In the genomic region with DNA sequence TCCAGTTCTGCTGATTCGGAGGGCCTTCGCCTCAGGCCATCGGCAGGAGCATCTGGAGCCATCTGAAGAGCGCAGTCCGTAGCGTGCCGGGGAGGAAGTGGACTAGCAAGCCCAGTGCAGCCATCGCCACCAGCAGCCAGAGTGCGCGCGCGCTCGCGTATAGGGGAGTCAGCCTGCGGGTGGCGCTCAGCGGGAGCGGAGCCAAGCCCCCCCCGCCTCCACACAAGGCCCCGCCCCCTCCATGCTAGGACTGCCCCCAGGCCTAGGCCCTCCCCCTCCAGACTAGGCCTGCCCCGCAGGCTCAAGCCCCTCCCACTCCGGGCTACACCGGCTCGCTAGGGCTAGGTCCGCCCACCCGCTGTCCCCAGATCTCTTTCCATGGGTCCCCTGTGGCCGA, we compare ENCODE assay signal across 8 mouse cellular contexts. TPM values are rescaled to one million over a fixed set of nuclear protein-coding genes. Genes with fewer than 3 reads are reported as not detected.
DNase-seq lines count a peak whose midpoint lies in the region; ATAC-seq and TF ChIP-seq lines count a peak whose summit lies in the region.

No protein-coding gene starts in this region.

- peaks cover 18% of the 10 kb centered on the region for H3K36me3 ChIP-seq in intestine, embryonic 16.5 days (ENCODE audit: control insufficient read depth, insufficient read depth, low read length)
- H3K36me3 ChIP-seq in limb, embryonic 13.5 days = peaks cover 35% of the 10 kb centered on the region
- H3K36me3 ChIP-seq in midbrain, embryonic 14.5 days (ENCODE audit: control insufficient read depth, insufficient read depth, low read length) = peaks cover 41% of the 10 kb centered on the region
- peaks cover 36% of the 10 kb centered on the region for H3K36me3 ChIP-seq in small intestine, adult 2 months (ENCODE audit: control insufficient read depth, insufficient read depth, low read length)

- WGBS in intestine, embryonic 16.5 days = 1% methylated on average over 26 of the region's 27 CpGs
- 2% methylated on average over 27 of the region's 27 CpGs for WGBS in limb, embryonic 13.5 days
- WGBS in midbrain, embryonic 14.5 days = under 1% methylated on average over 26 of the region's 27 CpGs
- WGBS in small intestine, adult 2 months = 1% methylated on average over 20 of the region's 27 CpGs

- DNase-seq in adrenal gland, postnatal 14 days = peak; percentile 97
- peak; percentile 91 for DNase-seq in embryo, embryonic 9.5 days (ENCODE audit: extremely low spot score)
- peak; percentile 84 to 90 for DNase-seq in gastrocnemius, postnatal 4 days (ENCODE audit: low spot score in 2 of 2)
- DNase-seq in midbrain, embryonic 14.5 days = peak; percentile 92
- DNase-seq in MN1 (ENCODE audit: low spot score) = no peak

- no peaks in the 10 kb centered on the region for H3K27me3 ChIP-seq in intestine, embryonic 16.5 days (replicated peaks; ENCODE audit: control insufficient read depth, insufficient read depth, low read length)
- H3K27me3 ChIP-seq in limb, embryonic 13.5 days = peaks cover 37% of the 10 kb centered on the region
- H3K27me3 ChIP-seq in midbrain, embryonic 14.5 days (ENCODE audit: control insufficient read depth, insufficient read depth, low read length) = peaks cover 11% of the 10 kb centered on the region; the same call in 1 of the 2 replicates
- H3K27me3 ChIP-seq in small intestine, adult 2 months (ENCODE audit: control insufficient read depth, insufficient read depth, low read length) = no peaks in the 10 kb centered on the region

- TF ChIP-seq CTCF in small intestine, adult 2 months (IDR thresholded peaks at IDR 0.05; ENCODE audit: extremely low read depth, insufficient read length, insufficient replicate concordance, low read depth, low read length) = peak; percentile 29; the same call in 1 of the 2 replicates

- no peak overlapping the region for H3K27ac ChIP-seq in intestine, embryonic 16.5 days (ENCODE audit: low read length)
- H3K27ac ChIP-seq in limb, embryonic 13.5 days = no peak overlapping the region
- no peak overlapping the region for H3K27ac ChIP-seq in midbrain, embryonic 14.5 days (replicated peaks; ENCODE audit: low read depth, low read length)
- H3K27ac ChIP-seq in small intestine, adult 2 months (ENCODE audit: insufficient read depth, low read depth, low read length) = no peak overlapping the region

- peak overlapping the region; percentile 63 for H3K9ac ChIP-seq in intestine, embryonic 16.5 days (ENCODE audit: low read depth, low read length)
- H3K9ac ChIP-seq in limb, embryonic 13.5 days = peak overlapping the region; percentile 73
- H3K9ac ChIP-seq in midbrain, embryonic 14.5 days (replicated peaks; ENCODE audit: low read length) = peak overlapping the region; percentile 45

- H3K4me1 ChIP-seq in intestine, embryonic 16.5 days (ENCODE audit: control insufficient read depth, insufficient read depth, low read length) = peaks cover 20% of the 10 kb centered on the region
- peaks cover 14% of the 10 kb centered on the region for H3K4me1 ChIP-seq in limb, embryonic 13.5 days
- H3K4me1 ChIP-seq in midbrain, embryonic 14.5 days (ENCODE audit: control insufficient read depth, insufficient read depth, low read length) = peaks cover 14% of the 10 kb centered on the region
- H3K4me1 ChIP-seq in small intestine, adult 2 months (ENCODE audit: control insufficient read depth, insufficient read depth, insufficient read length, low read length) = peaks cover 15% of the 10 kb centered on the region

- H3K4me2 ChIP-seq in intestine, embryonic 16.5 days (ENCODE audit: low read depth, low read length) = peak overlapping the region; percentile 96
- H3K4me2 ChIP-seq in limb, embryonic 13.5 days (replicated peaks) = peak overlapping the region; percentile 92
- H3K4me2 ChIP-seq in midbrain, embryonic 14.5 days (ENCODE audit: low read length) = peak overlapping the region; percentile 93

- H3K9me3 ChIP-seq in intestine, embryonic 16.5 days (ENCODE audit: control insufficient read depth, low read length) = no peaks in the 10 kb centered on the region
- H3K9me3 ChIP-seq in limb, embryonic 13.5 days = no peaks in the 10 kb centered on the region
- no peaks in the 10 kb centered on the region for H3K9me3 ChIP-seq in midbrain, embryonic 14.5 days (ENCODE audit: control insufficient read depth, low read length)

- H3K4me3 ChIP-seq in intestine, embryonic 16.5 days (ENCODE audit: low read length) = peak overlapping the region; percentile 69
- peak overlapping the region; percentile 60 for H3K4me3 ChIP-seq in limb, embryonic 13.5 days
- peak overlapping the region; percentile 48 for H3K4me3 ChIP-seq in midbrain, embryonic 14.5 days (replicated peaks; ENCODE audit: low read depth, low read length)
- H3K4me3 ChIP-seq in small intestine, adult 2 months (ENCODE audit: low read depth, low read length) = peak overlapping the region; percentile 89

- peak; percentile 94 for ATAC-seq in intestine, embryonic 16.5 days
- peak; percentile 89 for ATAC-seq in limb, embryonic 13.5 days (ENCODE audit: low FRiP score, low read depth)
- peak; percentile 81 for ATAC-seq in midbrain, embryonic 14.5 days (ENCODE audit: low FRiP score, low TSS enrichment)

- no peak for TF ChIP-seq POLR2A in small intestine, adult 2 months (IDR thresholded peaks at IDR 0.05; ENCODE audit: low read depth, low read length)

RNA-seq across cellular contexts. Expression of gene Ltc4s, which starts 1.9 kb away (rescaled TPM):
- total RNA-seq in adrenal gland, postnatal 14 days (2021) = 10.4 and 11.3 TPM in 2 replicates
- total RNA-seq in gastrocnemius, postnatal 4 days (2021) = 1 to 10 TPM; 5.7 to 7.3 TPM
- polyA plus RNA-seq in intestine, embryonic 16.5 days (2015; fragmentation: Nextera tagmentation; extraction: Ambion mirVana) = 4.3 and 5.1 TPM in 2 replicates
- 0.79 and 1.3 TPM in 2 replicates for polyA plus RNA-seq in limb, embryonic 13.5 days (2015; fragmentation: Nextera tagmentation; extraction: Ambion mirVana)
- 1.0 and 2.5 TPM in 2 replicates for polyA plus RNA-seq in midbrain, embryonic 14.5 days (2014; fragmentation: Nextera tagmentation; extraction: Ambion mirVana)
- 44.3 and 51.3 TPM in 2 replicates for polyA plus RNA-seq in small intestine, adult 2 months (2012; rRNA removed)

RNA-seq across cellular contexts. Expression of gene Mgat4b, which starts 25.8 kb away (rescaled TPM):
- total RNA-seq in adrenal gland, postnatal 14 days (2021) = 103 and 113 TPM in 2 replicates
- total RNA-seq in gastrocnemius, postnatal 4 days (2021) = 10 to 100 TPM; 37.0 to 40.1 TPM
- 7.6 and 8.2 TPM in 2 replicates for polyA plus RNA-seq in intestine, embryonic 16.5 days (2015; fragmentation: Nextera tagmentation; extraction: Ambion mirVana)
- 17.1 and 20.5 TPM in 2 replicates for polyA plus RNA-seq in limb, embryonic 13.5 days (2015; fragmentation: Nextera tagmentation; extraction: Ambion mirVana)
- 41.3 and 59.6 TPM in 2 replicates for polyA plus RNA-seq in midbrain, embryonic 14.5 days (2014; fragmentation: Nextera tagmentation; extraction: Ambion mirVana)
- polyA plus RNA-seq in small intestine, adult 2 months (2012; rRNA removed) = 116 and 171 TPM in 2 replicates

RNA-seq across cellular contexts. Expression of gene Sqstm1, which starts 25.9 kb away (rescaled TPM):
- 356 and 366 TPM in 2 replicates for total RNA-seq in adrenal gland, postnatal 14 days (2021)
- 100 to 1,000 TPM; 204 to 225 TPM for total RNA-seq in gastrocnemius, postnatal 4 days (2021)
- polyA plus RNA-seq in intestine, embryonic 16.5 days (2015; fragmentation: Nextera tagmentation; extraction: Ambion mirVana) = 193 and 196 TPM in 2 replicates
- 214 TPM in 2 replicates for polyA plus RNA-seq in limb, embryonic 13.5 days (2015; fragmentation: Nextera tagmentation; extraction: Ambion mirVana)
- polyA plus RNA-seq in midbrain, embryonic 14.5 days (2014; fragmentation: Nextera tagmentation; extraction: Ambion mirVana) = 293 and 312 TPM in 2 replicates
- 89.1 and 171 TPM in 2 replicates for polyA plus RNA-seq in small intestine, adult 2 months (2012; rRNA removed)

RNA-seq across cellular contexts. Expression of gene Maml1, which starts 55.6 kb away (rescaled TPM):
- total RNA-seq in adrenal gland, postnatal 14 days (2021) = 24.0 and 25.1 TPM in 2 replicates
- total RNA-seq in gastrocnemius, postnatal 4 days (2021) = 10 to 100 TPM; 17.9 to 19.0 TPM
- 2.9 and 3.0 TPM in 2 replicates for polyA plus RNA-seq in intestine, embryonic 16.5 days (2015; fragmentation: Nextera tagmentation; extraction: Ambion mirVana)
- 7.5 and 8.1 TPM in 2 replicates for polyA plus RNA-seq in limb, embryonic 13.5 days (2015; fragmentation: Nextera tagmentation; extraction: Ambion mirVana)
- 5.6 and 5.9 TPM in 2 replicates for polyA plus RNA-seq in midbrain, embryonic 14.5 days (2014; fragmentation: Nextera tagmentation; extraction: Ambion mirVana)
- polyA plus RNA-seq in small intestine, adult 2 months (2012; rRNA removed) = 7.5 and 12.6 TPM in 2 replicates
